Mouse (Mus musculus): ENCODE measurements around the gene Gif. TPM values are rescaled to one million over a fixed set of nuclear protein-coding genes. Genes with fewer than 3 reads are reported as not detected.

Gene Gif
- polyA plus RNA-seq, 1 experiment from 2014 or later = not detected

DNA sequence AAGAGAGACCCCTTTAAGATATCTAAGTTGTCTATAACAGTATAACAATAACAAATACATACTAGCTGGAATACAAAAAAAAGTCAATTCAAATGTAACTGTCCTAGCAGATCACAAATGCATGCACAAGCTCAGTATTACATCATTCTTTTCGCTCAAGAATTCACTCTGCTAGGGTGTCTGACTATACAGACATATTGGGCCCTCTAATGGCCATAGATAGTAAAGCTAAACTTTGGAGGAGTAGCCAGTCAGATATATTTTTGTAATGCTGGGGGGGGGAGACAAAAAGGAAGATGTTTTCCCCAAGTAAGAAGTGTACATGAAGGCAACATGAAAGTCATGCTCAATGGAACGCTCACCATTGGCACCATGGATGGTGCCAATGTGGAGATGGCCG is 17.7 kb downstream of the Gif start:
- H3K9ac ChIP-seq (replicated peaks; ENCODE audit: low read length) = no peak overlapping the region
- H3K4me3 ChIP-seq (ENCODE audit: low read length) = no peak overlapping the region
- no peaks in the 10 kb centered on the region for H3K9me3 ChIP-seq (ENCODE audit: low read length)
- no peaks in the 10 kb centered on the region for H3K36me3 ChIP-seq (ENCODE audit: insufficient read depth, low read length)
- ATAC-seq (ENCODE audit: low FRiP score, low TSS enrichment) = no peak
- H3K4me2 ChIP-seq (replicated peaks; ENCODE audit: low read depth, low read length) = no peak overlapping the region
- H3K27me3 ChIP-seq (ENCODE audit: insufficient read depth, low read length) = peaks cover 4% of the 10 kb centered on the region; the same call in 1 of the 2 replicates
- H3K4me1 ChIP-seq (ENCODE audit: insufficient read depth, low read length) = no peaks in the 10 kb centered on the region
- H3K27ac ChIP-seq (ENCODE audit: low read length) = no peak overlapping the region
- 79% methylated on average over 3 of the region's 3 CpGs for WGBS

DNA sequence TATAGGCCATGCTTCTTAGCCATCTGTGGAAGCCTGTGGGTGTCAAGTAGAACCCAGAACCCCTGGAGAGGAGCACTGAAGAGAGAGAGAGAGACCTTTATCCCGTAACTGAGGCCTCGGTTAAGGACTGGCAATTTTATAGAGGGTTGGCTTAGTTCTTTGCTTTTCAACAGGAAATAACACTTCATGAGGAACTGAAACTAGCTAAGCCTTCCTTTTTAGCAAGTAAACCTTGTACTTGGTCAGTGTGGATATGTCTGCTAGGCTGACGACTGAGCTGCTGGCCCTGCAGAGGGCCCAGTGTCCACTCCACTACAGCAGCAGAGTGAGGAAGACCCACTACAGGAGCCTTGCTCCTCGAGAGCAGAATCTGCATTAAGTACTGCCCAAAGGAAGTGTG is 19.1 kb downstream of the Gif start:
- Histone ChIP-seq H3K4me3 (ENCODE audit: low read length) (no peak overlapping the region), H3K4me2 (replicated peaks; ENCODE audit: low read depth, low read length) (no peak overlapping the region), H3K27me3 (ENCODE audit: insufficient read depth, low read length) (peaks cover 4% of the 10 kb centered on the region; the same call in 1 of the 2 replicates), H3K4me1 (ENCODE audit: insufficient read depth, low read length) (peaks cover 8% of the 10 kb centered on the region), H3K9ac (replicated peaks; ENCODE audit: low read length) (no peak overlapping the region), H3K36me3 (ENCODE audit: insufficient read depth, low read length) (no peaks in the 10 kb centered on the region), H3K27ac (ENCODE audit: low read length) (no peak overlapping the region), H3K9me3 (ENCODE audit: low read length) (no peaks in the 10 kb centered on the region)
- ATAC-seq (ENCODE audit: low FRiP score, low TSS enrichment) = no peak
- WGBS = 64% methylated on average over 4 of the region's 4 CpGs

DNA sequence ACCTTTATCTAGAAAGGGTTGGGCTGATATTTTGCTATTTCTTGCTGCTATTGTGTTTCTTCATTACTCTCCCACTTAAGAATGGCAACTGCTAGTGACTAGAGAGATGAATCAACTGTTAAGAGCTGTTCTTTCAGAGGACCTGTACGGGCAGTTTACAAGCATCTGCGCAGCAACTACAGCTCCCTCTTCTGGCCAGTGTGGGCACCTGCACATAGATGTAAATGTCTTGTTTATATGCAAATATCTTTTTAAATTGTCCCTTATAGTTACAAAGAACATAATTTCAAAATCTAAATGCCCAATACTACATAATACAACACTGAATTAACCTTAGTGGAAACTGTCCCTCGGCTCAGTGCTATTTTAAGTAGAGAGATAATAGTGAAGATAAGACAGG is 20.8 kb downstream of the Gif start:
- ATAC-seq (ENCODE audit: low FRiP score, low TSS enrichment) = no peak
- Histone ChIP-seq H3K27ac (ENCODE audit: low read length) (no peak overlapping the region), H3K36me3 (ENCODE audit: insufficient read depth, low read length) (no peaks in the 10 kb centered on the region), H3K9ac (replicated peaks; ENCODE audit: low read length) (no peak overlapping the region), H3K27me3 (ENCODE audit: insufficient read depth, low read length) (peaks cover 4% of the 10 kb centered on the region; the same call in 1 of the 2 replicates), H3K4me3 (ENCODE audit: low read length) (no peak overlapping the region), H3K4me1 (ENCODE audit: insufficient read depth, low read length) (peaks cover 8% of the 10 kb centered on the region), H3K9me3 (ENCODE audit: low read length) (no peaks in the 10 kb centered on the region), H3K4me2 (replicated peaks; ENCODE audit: low read depth, low read length) (no peak overlapping the region)
- WGBS = 14% methylated on average over 3 of the region's 3 CpGs

DNA sequence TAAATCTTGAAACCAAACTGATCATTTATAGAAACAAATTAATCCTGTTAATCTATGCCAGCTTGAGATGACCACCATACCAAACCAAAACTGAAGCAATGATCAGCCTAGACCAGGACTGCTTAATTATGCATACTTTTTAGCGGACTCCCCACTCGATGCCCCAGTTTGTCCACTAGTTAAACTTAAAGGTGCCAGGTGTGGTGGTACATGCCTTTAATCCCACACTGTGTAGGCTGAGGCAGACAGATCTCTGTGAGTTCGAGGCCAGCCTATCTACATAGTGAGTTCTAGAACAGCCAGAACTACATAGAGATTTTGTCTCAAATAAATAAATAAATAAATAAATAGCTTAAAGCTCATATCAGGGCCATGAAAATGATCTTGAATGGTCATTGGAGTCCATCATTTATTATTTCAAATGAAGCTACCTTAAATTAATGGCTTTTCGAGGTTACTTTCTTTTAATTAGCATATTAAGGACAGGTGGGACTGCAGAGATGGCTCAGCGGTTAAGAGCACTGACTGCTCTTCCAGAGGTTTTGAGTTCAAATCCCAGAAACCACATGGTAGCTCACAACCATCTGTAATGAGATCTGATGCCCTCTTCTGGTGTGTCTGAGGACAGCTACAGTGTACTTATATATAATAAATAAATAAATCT is 22.0 kb downstream of the Gif start:
- H3K27me3 ChIP-seq (ENCODE audit: insufficient read depth, low read length) = peaks cover 4% of the 10 kb centered on the region; the same call in 1 of the 2 replicates
- no peak overlapping the region for H3K27ac ChIP-seq (ENCODE audit: low read length)
- H3K4me2 ChIP-seq (replicated peaks; ENCODE audit: low read depth, low read length) = peak overlapping the region; percentile 74
- peak overlapping the region; percentile 76; the same call in 1 of the 2 replicates for H3K4me3 ChIP-seq (ENCODE audit: low read length)
- peak; percentile 36; the same call in 1 of the 2 replicates for ATAC-seq (ENCODE audit: low FRiP score, low TSS enrichment)
- 92% methylated on average over 5 of the region's 5 CpGs for WGBS
- H3K9ac ChIP-seq (replicated peaks; ENCODE audit: low read length) = no peak overlapping the region
- no peaks in the 10 kb centered on the region for H3K9me3 ChIP-seq (ENCODE audit: low read length)
- peaks cover 9% of the 10 kb centered on the region for H3K36me3 ChIP-seq (ENCODE audit: insufficient read depth, low read length)
- peaks cover 8% of the 10 kb centered on the region for H3K4me1 ChIP-seq (ENCODE audit: insufficient read depth, low read length)

DNA sequence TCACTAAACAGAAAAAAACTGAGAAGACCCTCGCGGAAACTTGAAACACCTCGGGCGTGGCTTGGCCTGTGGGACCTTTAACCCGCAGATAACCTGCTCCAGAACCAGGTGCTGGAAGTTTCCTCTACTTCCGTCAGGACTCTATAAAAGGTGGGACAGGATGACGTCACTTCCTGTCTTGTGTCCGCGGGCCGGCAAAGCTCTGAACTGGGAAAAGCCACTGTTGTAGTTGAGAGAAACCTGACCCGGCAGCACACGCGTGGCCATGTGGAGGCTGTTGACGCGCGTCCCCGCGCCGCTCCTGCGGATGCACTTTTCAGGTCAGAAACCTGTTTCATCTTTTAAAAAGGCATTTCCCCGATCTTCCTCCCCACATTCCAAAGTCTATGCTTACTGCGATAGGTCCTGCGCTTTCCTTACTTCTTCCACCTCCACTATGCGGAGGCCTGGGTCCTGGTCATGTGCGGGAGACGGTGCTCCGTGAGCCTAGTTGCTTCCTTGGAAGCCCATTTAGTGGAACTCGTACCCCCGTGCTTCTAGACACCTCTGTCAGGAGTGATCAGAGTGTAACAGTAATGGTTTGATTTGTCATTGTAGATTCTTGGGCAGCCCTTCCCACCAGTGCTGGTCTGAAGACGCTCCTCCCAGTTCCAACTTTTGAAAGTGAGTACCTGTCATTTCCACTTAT is 23.0 kb downstream of the Gif start, which contains the start of gene Mrpl16:
Mrpl16 (plus strand) TSS at position 187 of the 688 bp plus-strand sequence.
- Histone ChIP-seq H3K9ac (replicated peaks; ENCODE audit: low read length) (peak within 1 kb of the TSS; percentile 86), H3K27ac (ENCODE audit: low read length) (peak within 1 kb of the TSS; percentile 27; the same call in 1 of the 2 replicates), H3K4me2 (replicated peaks; ENCODE audit: low read depth, low read length) (peak within 1 kb of the TSS; percentile 74), H3K9me3 (ENCODE audit: low read length) (no peaks in the 10 kb centered on the region), H3K36me3 (ENCODE audit: insufficient read depth, low read length) (peaks cover 16% of the 10 kb centered on the region), H3K4me3 (ENCODE audit: low read length) (peak within 1 kb of the TSS; percentile 76), H3K4me1 (ENCODE audit: insufficient read depth, low read length) (peaks cover 8% of the 10 kb centered on the region), H3K27me3 (ENCODE audit: insufficient read depth, low read length) (peaks cover 2% of the 10 kb centered on the region; the same call in 1 of the 2 replicates)
- peak; percentile 94 for ATAC-seq (ENCODE audit: low FRiP score, low TSS enrichment)
- under 1% methylated on average over 30 of the region's 30 CpGs for WGBS

DNA sequence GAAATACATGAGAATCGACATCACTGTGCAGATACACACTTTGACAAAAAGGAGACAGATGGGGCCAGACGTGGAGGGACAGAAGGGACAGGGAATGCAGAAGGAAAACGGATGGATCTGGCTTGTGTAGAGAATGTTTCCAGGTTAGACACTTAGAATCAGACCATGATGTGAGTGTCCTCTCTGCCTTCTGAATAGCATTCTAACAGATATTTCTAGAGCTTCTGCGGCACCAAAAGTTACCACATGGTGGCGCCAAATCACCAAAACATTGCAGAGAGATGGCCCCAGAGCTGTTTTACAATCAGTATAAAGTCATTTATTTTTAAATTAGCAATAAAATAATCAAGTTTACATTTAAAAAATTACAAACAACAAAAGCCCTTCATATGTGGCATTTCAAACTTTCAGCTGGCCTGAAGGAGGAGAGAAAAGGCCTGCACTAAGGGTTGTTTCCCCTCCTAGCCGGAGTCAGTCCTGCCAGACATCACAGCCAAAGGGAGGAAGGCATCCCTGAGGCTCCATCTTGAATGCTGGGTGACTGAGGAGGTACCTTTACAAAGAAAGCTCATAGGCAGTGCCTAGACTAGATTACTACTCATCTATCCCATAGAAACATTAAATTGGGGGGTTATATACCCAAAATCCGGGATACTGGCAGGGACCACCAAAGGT is 30.0 kb downstream of the Gif start:
- H3K27me3 ChIP-seq (ENCODE audit: insufficient read depth, low read length) = no peaks in the 10 kb centered on the region
- ATAC-seq (ENCODE audit: low FRiP score, low TSS enrichment) = peak; percentile 49; the same call in 1 of the 2 replicates
- H3K4me1 ChIP-seq (ENCODE audit: insufficient read depth, low read length) = no peaks in the 10 kb centered on the region
- 62% methylated on average over 7 of the region's 7 CpGs for WGBS
- peaks cover 29% of the 10 kb centered on the region for H3K36me3 ChIP-seq (ENCODE audit: insufficient read depth, low read length)
- H3K4me3 ChIP-seq (ENCODE audit: low read length) = no peak overlapping the region
- H3K9ac ChIP-seq (replicated peaks; ENCODE audit: low read length) = no peak overlapping the region
- no peak overlapping the region for H3K27ac ChIP-seq (ENCODE audit: low read length)
- no peaks in the 10 kb centered on the region for H3K9me3 ChIP-seq (ENCODE audit: low read length)
- H3K4me2 ChIP-seq (replicated peaks; ENCODE audit: low read depth, low read length) = no peak overlapping the region

DNA sequence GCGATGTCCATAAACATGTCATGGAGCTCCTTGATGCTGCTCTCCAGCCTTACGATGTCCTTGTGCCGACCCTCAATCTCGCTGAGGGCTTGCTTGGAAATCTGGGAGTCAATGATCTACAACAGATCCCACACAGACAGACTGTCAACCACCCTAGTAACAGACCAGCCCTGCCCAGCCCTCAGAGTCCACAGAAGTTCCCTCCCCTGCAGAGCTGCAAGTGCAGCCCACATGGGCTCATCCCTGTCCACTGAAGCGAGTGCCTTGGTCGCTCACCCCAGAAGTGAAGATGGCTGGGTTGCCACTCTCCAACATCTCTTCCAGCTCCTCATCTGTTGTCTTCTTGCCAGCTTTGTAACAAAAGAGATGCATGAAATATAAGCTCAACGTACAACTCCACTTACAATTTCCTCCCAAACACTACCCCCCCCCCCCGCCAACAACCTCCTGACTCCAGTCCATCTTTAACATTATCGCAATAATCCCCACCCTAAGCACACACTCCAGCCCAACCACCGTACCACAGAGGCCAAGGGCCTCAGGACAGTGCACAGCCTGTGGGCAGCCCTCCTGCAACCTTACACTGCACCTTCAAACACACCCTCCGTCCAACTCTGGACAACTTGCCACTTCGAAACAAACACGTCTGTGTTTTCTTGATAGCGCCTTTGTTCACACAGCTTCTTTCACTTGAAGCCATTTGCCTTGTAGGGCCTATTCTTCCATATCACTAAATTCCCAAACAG is 38.2 kb downstream of the Gif start:
- H3K27ac ChIP-seq (ENCODE audit: low read length) = no peak overlapping the region
- H3K4me2 ChIP-seq (replicated peaks; ENCODE audit: low read depth, low read length) = no peak overlapping the region
- no peaks in the 10 kb centered on the region for H3K27me3 ChIP-seq (ENCODE audit: insufficient read depth, low read length)
- no peaks in the 10 kb centered on the region for H3K9me3 ChIP-seq (ENCODE audit: low read length)
- 76% methylated on average over 14 of the region's 14 CpGs for WGBS
- H3K36me3 ChIP-seq (ENCODE audit: insufficient read depth, low read length) = peaks cover 11% of the 10 kb centered on the region; the same call in 1 of the 2 replicates
- no peak overlapping the region for H3K9ac ChIP-seq (replicated peaks; ENCODE audit: low read length)
- H3K4me3 ChIP-seq (ENCODE audit: low read length) = no peak overlapping the region
- 0 out of 2 replicates have a peak, but pooled peaks cover 4% of the 10 kb centered on the region for H3K4me1 ChIP-seq (ENCODE audit: insufficient read depth, low read length)
- no peak; the same call in 1 of the 2 replicates for ATAC-seq (ENCODE audit: low FRiP score, low TSS enrichment)

DNA sequence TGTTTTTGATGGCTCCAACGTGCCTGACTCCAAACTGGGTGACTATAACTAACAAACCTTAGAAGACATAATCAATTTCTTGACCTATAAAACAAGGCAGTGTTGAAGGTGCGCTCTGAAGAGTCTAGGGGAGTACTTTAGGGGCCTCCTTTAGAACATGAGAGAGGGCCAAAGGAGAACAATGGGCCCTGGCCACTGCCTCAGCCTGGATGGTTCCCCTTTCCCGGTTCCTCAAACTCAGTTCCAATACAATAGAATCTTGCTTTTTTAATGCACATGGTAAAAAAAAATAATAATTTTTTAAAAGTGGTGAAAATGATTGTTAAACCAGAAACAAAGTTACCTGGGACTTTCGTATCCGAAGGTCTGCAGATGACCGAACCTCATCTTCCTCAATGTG is 40.5 kb downstream of the Gif start:
- H3K27me3 ChIP-seq (ENCODE audit: insufficient read depth, low read length) = no peaks in the 10 kb centered on the region
- H3K9me3 ChIP-seq (ENCODE audit: low read length) = no peaks in the 10 kb centered on the region
- 94% methylated on average over 6 of the region's 6 CpGs for WGBS
- peaks cover 10% of the 10 kb centered on the region; the same call in 1 of the 2 replicates for H3K36me3 ChIP-seq (ENCODE audit: insufficient read depth, low read length)
- ATAC-seq (ENCODE audit: low FRiP score, low TSS enrichment) = no peak
- H3K4me1 ChIP-seq (ENCODE audit: insufficient read depth, low read length) = 0 out of 2 replicates have a peak, but pooled peaks cover 4% of the 10 kb centered on the region
- H3K4me2 ChIP-seq (replicated peaks; ENCODE audit: low read depth, low read length) = no peak overlapping the region
- no peak overlapping the region for H3K27ac ChIP-seq (ENCODE audit: low read length)
- no peak overlapping the region for H3K9ac ChIP-seq (replicated peaks; ENCODE audit: low read length)
- H3K4me3 ChIP-seq (ENCODE audit: low read length) = no peak overlapping the region

DNA sequence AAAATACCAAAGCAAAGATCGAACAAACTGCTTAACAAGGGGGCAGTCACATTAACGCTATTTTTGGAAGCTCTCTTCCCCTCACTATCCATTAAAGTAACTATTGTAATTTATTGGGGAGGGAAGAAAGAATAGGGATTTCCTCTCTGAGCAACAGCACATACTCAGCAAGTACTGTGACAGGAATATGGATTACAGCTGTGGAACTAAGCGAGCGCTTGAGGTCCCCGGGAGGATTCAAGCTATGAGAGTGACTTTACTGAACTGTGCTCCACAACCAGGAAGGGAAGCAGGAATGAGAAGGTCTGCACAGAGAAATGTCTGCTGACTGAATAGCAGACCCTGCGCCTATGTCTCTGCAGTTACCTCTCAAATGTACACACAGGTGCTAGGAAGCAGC is 41.5 kb downstream of the Gif start:
- Histone ChIP-seq H3K4me2 (replicated peaks; ENCODE audit: low read depth, low read length) (no peak overlapping the region), H3K4me1 (ENCODE audit: insufficient read depth, low read length) (0 out of 2 replicates have a peak, but pooled peaks cover 4% of the 10 kb centered on the region), H3K27ac (ENCODE audit: low read length) (peak overlapping the region; percentile 73), H3K36me3 (ENCODE audit: insufficient read depth, low read length) (peaks cover 4% of the 10 kb centered on the region; the same call in 1 of the 2 replicates), H3K9me3 (ENCODE audit: low read length) (no peaks in the 10 kb centered on the region), H3K9ac (replicated peaks; ENCODE audit: low read length) (no peak overlapping the region), H3K4me3 (ENCODE audit: low read length) (no peak overlapping the region), H3K27me3 (ENCODE audit: insufficient read depth, low read length) (no peaks in the 10 kb centered on the region)
- WGBS = 32% methylated on average over 6 of the region's 6 CpGs
- ATAC-seq (ENCODE audit: low FRiP score, low TSS enrichment) = peak; percentile 72; the same call in 1 of the 2 replicates
